Mouse (Mus musculus): ENCODE results near the gene F2rl3.
A peak's percentile ranks its signal among the peaks of the same experiment; 100 is the strongest.

The F2rl3 gene

DNA sequence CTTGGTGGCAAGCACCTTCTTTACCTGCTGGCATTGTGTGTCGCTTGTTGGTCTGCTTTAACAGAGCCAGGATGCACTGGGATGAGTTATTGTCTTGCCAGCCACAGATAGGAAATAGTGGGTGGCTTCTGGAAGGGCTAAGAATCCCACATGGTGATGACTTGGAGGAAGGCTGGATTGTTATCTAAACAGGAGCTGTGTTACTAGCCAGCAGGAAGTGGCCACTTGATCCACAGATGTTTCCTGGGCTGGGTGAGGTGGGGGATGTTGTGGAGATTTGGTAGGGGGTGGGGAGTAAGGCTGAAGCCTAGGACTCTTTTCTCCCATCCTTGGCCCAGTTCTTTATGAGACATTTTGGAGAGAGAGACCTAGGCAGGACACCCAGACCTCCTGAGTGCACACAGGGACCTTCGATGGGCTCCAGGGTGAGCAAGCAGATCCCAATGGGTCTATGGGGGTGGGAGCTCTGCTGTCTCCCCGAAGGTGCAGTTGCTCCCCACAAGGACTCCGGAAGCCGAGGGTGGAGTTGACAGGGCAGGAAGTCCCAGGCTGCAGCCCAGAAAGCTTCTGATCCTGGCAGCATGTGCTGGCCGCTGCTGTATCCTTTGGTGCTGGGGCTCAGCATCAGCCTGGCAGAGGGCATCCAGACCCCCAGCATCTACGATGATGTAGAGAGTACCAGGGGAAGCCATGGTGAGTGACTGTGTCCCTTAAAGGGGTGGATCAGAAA, at the start of gene F2rl3:
Gene F2rl3, plus strand, starts transcription at position 559 of the 730 bp plus-strand sequence.
- no peak for DNase-seq (ENCODE audit: extremely low read depth, insufficient read length, low spot score)

DNA sequence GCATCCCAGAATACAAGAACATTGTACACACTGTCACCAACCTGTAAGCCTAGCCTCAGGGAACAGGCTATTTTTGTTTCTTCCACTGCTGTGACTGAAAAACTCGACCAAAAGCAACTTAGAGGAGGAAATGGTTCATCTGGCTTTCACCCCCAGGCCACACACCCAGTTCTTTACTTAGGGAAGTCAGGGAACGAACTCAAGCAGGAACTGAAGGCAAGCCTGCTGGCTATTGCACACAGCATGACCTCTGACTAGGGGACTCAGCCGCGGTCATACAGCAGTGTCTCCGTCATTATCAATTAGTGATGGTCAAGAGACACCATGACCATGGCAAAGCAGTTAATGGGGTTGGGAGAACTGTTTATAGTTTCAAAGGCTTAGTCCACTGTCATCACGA, 49.1 kb upstream of the F2rl3 start:
- no peak for DNase-seq (ENCODE audit: extremely low read depth, insufficient read length, low spot score)

DNA sequence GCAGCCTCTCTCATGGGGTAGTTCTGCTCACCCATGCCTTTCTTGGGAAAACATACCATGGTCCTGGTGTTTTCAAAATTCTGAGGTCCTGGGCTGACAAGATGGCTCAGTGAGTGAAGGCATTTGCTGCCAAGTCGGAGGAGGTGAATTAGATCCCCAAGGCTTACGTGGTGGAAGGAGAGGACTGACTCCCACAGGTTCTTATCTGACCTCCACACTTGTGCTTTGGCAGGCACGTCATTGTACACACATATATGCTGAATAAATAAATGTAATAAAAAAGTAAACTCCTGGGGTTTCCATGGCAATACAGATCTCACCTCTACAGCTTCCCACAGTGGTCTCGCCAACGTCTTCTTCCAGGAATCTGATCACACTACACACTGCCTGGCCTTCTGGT, 45.1 kb upstream of the F2rl3 start:
- DNase-seq (ENCODE audit: extremely low read depth, insufficient read length, low spot score), result no peak

DNA sequence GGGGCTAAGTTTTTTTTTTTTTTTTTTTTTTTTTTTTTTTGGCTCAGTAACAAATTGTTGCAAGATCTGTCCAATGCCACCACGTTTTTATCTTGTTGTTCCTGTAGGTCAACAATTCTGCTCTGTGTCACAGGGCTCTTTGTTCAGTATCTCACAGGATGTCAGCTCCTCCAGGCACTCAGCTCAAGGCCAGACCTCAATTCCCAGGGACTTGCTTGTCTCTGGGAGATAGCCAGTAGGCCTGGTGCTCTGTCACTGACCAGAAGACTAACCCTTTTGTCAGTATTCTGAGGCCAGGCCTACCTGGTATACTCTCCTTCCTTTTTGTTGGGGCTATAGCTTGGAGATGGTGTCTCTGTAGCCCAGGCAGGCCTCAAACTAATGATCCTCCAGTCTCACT, 41.1 kb upstream of the F2rl3 start:
- no peak for DNase-seq (ENCODE audit: extremely low read depth, insufficient read length, low spot score)

DNA sequence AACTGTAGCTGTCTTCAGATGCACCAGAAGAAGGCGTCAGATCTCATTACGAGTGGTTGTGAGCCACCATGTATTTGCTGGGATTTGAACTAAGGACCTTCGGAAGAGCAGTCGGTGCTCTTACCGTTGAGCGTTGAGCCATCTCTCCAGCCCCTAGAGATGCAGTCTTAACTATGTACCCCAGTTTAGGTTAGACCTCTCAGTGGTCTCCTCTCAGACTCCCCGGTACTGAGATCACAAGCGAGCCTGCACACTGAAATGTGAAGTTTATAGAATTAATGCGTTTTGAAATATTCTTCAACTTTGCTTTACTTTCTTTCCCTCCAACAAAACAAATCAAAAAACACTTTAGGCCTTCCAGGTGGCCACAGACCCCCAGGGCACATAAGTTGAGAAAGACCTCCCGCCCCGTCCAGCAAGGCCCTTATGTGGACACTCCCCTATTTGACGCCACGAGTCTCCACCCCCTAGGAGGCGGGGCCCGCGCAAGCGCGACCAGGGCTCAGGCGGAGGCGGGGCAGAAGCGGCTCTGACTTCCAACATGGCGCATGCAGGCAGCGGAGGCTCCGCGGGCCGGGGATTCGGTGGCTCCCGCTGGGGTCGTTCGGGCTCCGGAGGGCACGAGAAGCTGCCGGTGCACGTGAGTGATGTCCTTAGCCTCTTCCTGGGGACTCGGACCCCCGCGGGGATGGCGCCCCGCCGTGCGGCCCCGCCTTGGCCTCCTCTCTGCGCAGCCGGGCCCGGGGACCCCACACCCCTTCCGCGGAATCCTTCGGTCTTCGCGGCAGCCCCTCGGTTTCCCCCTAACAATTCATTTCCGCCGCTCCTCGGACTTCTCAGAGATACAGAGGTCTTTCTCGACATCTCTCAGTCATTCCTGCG, 38.7 kb upstream of the F2rl3 start, which contains the start of gene Sin3b:
Gene Sin3b, plus strand, starts transcription at position 517 of the 882 bp plus-strand sequence.
- peak; percentile 92 for DNase-seq (ENCODE audit: extremely low read depth, insufficient read length, low spot score)

DNA sequence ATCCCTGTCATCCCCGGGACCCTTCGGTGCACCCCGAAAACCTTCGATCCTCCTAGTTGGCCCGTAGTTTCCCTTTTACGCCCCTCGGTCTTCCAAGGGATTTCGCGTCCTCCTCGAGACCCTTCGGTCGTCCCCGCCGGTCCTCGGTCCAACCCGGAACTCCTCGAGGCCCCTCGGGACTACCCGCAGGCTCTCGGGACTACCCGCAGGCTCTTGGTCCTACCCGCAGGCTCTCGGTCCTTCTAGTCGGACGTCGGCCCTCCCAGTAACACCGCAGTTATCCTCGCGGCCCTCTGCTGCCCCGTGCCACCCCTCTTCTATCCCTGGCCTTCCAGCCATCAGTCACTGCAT, 38.1 kb upstream of the F2rl3 start:
- DNase-seq (ENCODE audit: extremely low read depth, insufficient read length, low spot score), result peak; percentile 52

DNA sequence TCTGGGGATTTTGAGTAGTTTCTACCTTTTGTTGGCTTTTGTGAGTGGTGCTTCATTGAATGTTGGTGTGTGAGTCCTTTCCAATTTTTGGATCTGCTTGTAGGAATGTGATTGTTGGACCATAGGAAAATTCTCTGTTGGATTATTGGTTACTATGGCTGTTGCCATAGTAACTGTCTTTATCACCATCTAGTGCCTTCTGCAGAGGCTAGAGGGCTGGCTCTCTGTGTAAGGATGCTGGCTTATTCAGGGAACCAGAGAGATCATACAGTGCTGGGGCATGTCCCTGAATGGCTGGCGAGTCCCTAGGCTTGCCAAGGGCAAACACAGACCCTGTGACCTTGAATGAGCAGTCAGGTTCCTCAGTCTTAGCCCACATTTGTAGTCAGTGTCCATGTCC, 33.0 kb upstream of the F2rl3 start:
- no peak for DNase-seq (ENCODE audit: extremely low read depth, insufficient read length, low spot score)

DNA sequence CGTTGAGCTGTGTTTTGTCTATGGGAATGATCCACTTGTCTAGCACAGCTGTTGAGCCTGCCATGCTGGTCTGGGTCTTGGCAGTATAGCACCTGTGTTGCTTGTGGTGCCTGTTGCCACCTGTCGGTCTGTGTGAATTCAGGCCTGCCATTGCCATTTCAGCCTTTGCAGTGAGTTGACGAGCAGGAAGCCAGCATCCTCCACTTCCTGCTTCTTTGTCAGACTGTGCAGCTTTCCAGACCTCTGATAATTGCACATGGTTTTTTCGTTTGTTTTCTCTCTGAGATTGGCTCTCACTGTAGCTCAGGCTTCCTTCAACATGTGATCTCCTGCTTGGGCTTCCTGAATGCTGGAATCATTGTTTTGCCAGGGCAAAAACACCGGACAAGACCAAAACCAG, 26.7 kb upstream of the F2rl3 start:
- no peak for DNase-seq (ENCODE audit: extremely low read depth, insufficient read length, low spot score)

DNA sequence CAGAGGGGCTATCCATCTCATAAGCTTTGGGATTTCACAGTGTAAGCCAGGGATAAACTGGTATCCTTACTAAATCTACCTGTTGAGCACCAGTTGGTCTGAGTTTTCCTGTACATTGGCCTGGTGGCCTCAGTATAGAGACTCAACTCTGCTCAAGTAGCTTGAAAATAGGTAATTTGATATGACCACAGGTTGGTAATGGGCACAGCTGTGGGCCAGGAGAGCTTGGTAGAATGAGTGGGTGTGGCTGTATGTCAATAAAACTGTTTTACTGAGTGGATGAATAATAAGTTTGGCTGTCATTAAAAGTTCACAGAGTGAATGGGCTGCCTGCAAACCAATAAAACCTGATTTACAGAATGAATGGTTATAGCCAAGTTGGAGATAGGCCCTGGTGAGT, 24.8 kb upstream of the F2rl3 start:
- no peak for DNase-seq (ENCODE audit: extremely low read depth, insufficient read length, low spot score)

DNA sequence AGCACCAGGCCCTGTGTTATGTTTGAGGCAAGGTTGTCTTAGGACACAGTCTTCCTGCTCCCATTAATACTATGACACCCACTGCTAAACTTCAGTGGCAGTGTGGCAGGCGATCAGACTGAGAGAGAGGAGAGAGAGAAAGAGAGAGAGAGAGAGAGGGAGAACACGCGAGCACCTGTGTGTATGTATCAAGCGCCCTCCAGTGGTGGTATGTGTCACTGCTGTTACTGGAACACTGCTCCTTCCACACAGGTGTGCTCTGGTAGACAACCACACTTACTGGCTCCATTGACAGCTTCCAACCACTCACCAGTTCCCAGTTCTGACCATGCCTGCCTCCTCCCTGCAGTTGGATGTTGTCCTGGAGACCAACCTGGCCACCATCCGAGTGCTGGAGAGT, 15.6 kb upstream of the F2rl3 start:
- no peak for DNase-seq (ENCODE audit: extremely low read depth, insufficient read length, low spot score)

DNA sequence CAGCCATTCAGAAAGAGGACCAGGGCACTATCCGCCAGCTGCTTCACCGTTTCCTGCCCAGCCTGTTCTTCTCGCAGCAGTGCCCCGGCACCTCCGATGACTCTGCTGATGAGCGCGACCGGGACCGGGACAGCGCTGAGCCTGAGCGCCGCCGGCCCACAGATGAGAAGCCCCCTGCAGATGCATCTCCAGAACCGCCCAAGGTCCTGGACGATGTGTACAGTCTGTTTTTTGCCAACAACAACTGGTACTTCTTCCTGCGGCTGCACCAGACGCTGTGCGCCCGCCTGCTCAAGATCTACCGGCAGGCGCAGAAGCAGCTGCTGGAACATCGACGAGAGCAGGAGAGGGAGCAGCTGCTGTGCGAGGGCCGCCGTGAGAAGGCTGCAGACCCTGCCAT, 11.8 kb upstream of the F2rl3 start:
- DNase-seq (ENCODE audit: extremely low read depth, insufficient read length, low spot score), result no peak

DNA sequence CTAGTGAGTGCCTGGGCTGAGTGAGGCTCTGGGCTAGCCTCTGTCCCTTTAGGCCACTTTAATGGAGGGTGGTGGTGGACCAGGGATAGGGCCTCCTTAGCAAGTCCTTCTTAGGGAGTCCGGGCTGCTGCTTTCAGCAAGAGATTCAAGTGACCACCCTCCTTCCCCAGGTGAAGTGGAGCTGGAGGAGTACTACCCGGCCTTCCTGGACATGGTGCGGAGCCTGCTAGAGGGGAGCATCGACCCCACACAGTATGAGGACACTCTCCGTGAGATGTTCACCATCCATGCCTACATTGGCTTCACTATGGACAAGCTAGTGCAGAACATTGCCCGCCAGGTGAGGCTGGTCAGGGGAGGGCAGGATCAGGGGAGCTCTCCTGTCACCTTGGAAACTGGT, 11.4 kb upstream of the F2rl3 start:
- no peak for DNase-seq (ENCODE audit: extremely low read depth, insufficient read length, low spot score)

DNA sequence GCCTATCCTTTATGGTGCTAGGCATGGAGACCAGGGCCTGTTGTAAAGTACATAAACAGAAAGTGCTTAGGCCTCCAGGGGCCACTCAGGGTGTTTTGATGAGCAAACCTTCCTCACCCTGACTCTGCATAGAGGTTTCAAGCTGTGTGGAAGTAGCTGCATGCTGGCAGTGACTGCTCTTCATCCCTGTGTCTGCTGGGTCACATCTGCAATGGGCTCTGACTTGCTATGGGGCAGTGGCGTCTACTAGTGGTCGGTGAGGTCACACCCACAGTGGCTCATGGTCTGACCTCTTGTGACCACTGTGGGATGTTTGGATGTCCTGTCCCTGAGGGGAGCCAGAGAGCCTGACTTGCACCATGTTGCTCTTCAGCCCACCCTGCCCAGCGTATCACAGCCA, 10.6 kb upstream of the F2rl3 start:
- no peak for DNase-seq (ENCODE audit: extremely low read depth, insufficient read length, low spot score)

DNA sequence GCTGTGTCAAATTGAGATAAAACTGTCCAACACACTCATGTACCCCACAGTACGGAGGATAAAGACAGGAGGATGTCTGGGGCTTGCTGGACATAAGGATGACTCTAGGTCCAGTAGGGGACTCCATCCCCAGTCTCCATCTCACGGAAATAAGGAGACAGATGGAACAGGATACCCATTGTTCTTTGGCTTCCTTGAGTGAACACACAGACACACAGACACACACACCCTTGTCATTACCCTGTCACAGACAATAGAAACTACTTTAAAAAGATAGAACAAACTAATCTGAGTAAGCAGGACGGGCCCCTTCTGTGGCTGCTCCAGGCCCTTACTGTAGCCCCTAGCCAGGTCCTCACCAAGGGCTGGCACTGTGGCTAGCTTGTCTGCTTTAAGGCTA, 9.4 kb upstream of the F2rl3 start:
- DNase-seq (ENCODE audit: extremely low read depth, insufficient read length, low spot score), result no peak

DNA sequence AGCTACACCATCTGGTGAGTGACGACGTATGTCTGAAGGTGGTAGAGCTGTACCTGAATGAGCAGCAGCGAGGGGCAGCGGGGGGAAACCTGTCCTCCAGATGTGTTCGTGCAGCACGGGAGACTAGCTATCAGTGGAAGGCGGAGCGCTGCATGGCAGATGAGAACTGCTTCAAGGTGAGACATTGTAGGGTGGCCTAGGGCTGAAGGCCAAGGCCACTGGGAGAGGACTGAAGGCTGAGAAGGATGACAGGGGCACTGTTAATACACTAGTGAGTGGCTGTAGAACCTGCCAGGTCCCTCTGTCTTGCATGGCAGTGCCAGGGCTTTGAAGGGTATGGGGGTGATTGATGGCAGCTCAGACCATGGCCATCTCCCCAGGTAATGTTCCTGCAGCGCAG, 8.5 kb upstream of the F2rl3 start:
- no peak for DNase-seq (ENCODE audit: extremely low read depth, insufficient read length, low spot score)

DNA sequence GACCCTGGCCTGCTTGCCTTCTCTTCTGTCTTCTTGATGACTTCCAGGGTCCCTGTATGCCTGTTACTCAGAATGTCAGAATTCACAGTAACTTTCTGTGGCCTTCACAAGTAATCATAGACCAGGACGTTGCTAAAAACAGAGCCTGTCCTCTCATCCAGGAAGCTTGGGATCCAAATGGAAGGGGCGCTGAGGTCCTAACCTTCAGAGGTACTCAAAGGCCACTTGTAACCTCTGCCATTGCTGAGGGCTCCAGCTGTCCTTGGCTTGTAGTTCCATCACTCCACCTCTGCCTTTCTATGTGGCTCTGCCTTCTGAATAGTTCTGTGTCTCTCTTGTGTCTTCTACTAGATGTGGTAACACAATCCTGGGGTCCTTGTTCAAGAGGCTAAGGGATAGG, 7.9 kb upstream of the F2rl3 start:
- DNase-seq (ENCODE audit: extremely low read depth, insufficient read length, low spot score), result no peak

DNA sequence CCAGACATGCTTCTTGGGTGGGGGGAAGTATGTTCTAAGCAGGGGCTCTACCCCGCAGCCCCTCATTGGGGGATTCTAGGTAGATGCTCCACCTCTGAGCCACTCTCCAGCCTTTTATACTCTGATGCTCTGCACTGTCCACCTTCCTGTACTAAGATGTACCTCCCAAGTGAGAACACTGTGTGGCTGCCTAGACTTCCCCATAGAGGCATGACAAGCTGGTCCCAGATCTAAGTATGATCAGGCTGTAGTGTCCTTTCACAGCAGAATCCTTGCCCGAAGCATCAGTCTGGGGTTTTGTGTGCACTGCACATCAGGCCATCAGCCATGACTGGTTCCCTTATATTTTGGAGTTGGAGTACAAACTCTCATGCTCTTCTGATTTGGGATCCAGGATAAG, 5.6 kb upstream of the F2rl3 start:
- DNase-seq (ENCODE audit: extremely low read depth, insufficient read length, low spot score), result no peak

DNA sequence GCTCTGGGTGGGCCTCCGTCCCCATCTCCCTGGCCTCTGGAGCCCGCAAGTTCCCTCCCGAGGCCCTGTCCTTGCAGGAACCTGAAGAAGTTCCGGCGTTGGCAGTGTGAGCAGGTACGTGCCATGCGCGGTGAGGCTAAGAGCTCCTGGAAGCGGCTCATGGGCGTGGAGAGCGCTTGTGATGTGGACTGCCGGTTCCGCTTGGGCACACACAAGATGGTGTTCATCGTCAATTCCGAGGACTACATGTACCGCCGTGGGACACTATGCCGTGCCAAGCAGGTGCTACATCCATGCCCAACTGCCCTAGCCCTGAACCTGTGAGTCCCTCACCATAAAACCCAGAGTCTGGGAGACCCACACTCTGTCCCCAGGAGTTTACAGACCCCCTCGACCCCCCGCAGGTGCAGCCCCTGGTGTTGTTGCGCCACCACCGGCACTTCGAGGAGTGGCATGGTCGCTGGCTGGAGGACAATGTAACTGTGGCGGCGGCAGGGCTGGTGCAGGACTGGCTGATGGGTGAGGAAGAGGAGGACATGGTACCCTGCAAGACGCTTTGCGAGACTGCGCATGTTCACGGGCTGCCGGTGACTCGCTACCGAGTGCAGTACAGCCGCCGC, 4.8 kb upstream of the F2rl3 start:
- DNase-seq (ENCODE audit: extremely low read depth, insufficient read length, low spot score), result no peak

DNA sequence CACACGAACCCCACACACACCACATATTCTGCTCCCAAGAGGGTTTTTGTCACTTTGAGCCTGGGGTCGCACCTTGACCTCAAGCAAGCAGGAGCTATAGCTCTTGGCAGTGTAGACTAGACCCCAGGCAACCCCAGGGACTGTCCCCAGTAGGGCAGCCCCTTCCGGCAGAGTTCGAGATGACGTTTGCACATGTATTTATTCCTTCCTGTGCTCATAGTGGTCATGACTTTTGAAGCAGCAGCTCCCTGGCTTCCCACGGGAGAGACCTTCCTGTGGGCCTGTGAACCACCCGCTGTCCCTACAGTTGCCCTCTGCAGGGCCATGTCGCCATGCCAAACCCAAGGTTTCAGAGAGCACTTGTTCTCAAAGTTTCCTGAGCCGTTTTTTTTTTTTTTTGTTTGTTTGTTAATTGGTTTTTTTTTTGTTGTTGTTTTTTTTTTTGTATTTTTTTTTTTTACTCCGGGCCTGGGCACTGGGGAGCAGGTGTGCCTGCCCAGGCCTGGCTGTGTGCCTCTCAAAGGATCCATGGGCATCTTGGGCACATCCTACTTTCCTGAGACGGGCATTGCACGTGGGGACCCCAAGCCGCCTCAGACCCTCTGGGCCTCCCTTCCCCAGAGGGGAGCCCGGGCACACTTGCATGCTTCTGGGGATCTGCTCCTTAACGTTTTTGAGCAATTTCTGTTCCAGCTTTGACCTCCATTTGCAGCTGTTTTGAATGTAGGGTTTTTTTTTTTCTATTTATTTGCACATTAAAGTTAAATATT, 4.1 kb upstream of the F2rl3 start:
- no peak for DNase-seq (ENCODE audit: extremely low read depth, insufficient read length, low spot score)

DNA sequence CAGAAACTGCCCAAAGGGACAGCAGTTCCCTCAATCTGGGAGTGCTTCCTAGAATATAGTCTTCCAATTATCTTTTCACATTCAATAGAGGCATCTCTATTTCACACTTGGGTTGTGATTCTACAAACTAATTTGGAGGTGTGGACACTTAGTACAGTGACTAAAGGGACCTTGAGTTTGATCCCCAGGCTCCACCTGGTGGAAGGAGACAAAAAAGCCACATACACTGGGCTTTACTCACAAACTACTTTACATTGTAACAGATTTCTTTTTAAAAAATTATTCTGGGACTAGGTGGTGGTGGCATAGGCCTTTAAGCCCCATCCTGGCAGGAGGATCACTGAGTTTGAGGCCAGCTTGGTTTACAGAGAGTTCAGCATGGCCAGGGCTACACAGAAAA, 3.4 kb upstream of the F2rl3 start:
- DNase-seq (ENCODE audit: extremely low read depth, insufficient read length, low spot score), result no peak

DNA sequence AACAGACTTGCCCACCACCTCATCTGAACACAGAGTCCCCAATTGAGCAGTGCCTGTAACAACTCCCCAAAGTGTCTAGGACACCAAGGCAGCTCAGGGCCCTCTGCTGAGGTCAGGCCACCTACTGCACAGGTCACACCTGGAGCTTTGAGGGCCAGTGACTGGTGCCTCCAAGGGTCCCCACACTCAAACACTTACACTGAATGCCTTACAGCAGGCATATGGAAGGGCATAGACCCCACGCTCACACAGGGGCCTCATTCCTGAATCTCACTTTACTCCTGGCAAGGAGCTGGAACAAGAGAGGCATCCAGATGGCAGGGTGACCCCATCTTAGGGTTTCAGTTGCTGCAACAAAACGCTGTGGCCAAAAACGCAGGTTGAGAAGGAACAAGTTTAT, 1.5 kb upstream of the F2rl3 start:
- no peak for DNase-seq (ENCODE audit: extremely low read depth, insufficient read length, low spot score)
